Mouse (Mus musculus) cerebellum, adult 2 months (tissue): ENCODE measurements at regions not wholly inside any gene's neighbourhood (a gene's known extent, or its start where the extent isn't known, plus 50 kb on each side); places are given as distances from the start of the nearest gene placed in this dataset.

Experiments
- CTCF ChIP-seq: fragments of 200-500 bp; IDR thresholded peaks from 2 replicates; pipeline ENCODE4 v1.5.1; 2011; ENCODE audit warnings: low read depth, mild to moderate bottlenecking, control low read depth, low read length, moderate library complexity, borderline replicate concordance; ENCODE audit not compliant: insufficient read depth
- POLR2A ChIP-seq: fragments of 200-500 bp; IDR thresholded peaks from 2 replicates; pipeline ENCODE4 v1.6.1; 2011; ENCODE audit warnings: low read length, control low read depth, borderline replicate concordance; ENCODE audit not compliant: insufficient read depth

DNA sequence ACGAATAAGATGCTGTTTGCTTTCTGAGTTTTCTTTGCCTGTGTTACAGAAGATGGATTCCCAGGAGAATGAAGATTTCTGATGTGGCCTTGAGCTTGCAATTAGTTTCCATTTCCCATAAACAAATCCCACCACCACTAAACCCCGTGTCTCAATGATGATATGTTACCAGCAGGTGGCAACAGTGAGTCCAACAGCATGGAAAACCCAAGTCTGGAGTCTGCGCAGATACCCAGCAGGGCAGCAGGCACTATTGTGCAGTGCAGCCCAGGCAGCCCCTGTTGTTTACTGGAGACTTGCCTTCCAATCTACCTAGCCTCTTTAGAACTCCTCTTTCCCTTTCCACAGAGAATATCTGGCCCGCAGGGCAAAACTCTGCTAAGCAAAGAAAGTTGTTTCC lies 62.7 kb downstream of the Bmp2 start:
- TF ChIP-seq CTCF (peak; percentile 43; the same call in 1 of the 2 replicates), POLR2A (no peak)
